Mouse (Mus musculus) myocyte (in vitro differentiated cells): Measurements from ENCODE around the gene Cdk5rap2. TPM values are rescaled to one million over a fixed set of nuclear protein-coding genes. Genes with fewer than 3 reads are reported as not detected.

Source experiments
- H3K27me3 ChIP-seq: one replicate; pipeline ENCODE4 v1.6.1; 2011; ENCODE audit not compliant: control insufficient read depth, insufficient read depth, insufficient read length
- H3K36me3 ChIP-seq: one replicate; pipeline ENCODE4 v1.6.1; 2011; ENCODE audit not compliant: control insufficient read depth, insufficient read depth
- H3K4me2 ChIP-seq: one replicate; pipeline ENCODE4 v1.6.1; 2011; ENCODE audit warnings: low read depth, control low read depth
- H3K4me3 ChIP-seq: one replicate; pipeline ENCODE4 v1.5.1; 2011; ENCODE audit warnings: mild to moderate bottlenecking, control low read depth, moderate library complexity
- H3K79me2 ChIP-seq: one replicate; pipeline ENCODE4 v1.6.1; 2011; ENCODE audit not compliant: control insufficient read depth, insufficient read depth
- H3ac ChIP-seq: one replicate; pipeline ENCODE4 v1.6.1; 2011; ENCODE audit not compliant: control insufficient read depth, insufficient read length
- CEBPB ChIP-seq: IDR thresholded peaks from 2 replicates; pipeline ENCODE4 v1.6.1; 2011; ENCODE audit warnings: mild to moderate bottlenecking, moderate library complexity; ENCODE audit not compliant: poor library complexity, insufficient read depth, severe bottlenecking
- E2F4 ChIP-seq: IDR thresholded peaks from one replicate; pipeline ENCODE4 v1.6.1; 2011; ENCODE audit warnings: mild to moderate bottlenecking, control low read depth, moderate library complexity; ENCODE audit not compliant: insufficient read depth
- MAX ChIP-seq: IDR thresholded peaks from one replicate; pipeline ENCODE4 v1.6.1; 2011; ENCODE audit warnings: low read depth, mild to moderate bottlenecking, control low read depth
- MYOD1 ChIP-seq, 3 experiments: IDR thresholded peaks; one replicate each; pipeline ENCODE4 v1.6.1; 2011; ENCODE audit warnings: control low read depth in 2 of 3, low read depth in 2 of 3, mild to moderate bottlenecking in 2 of 3, moderate library complexity in 1 of 3; ENCODE audit not compliant: insufficient read length in 2 of 3, control insufficient read depth in 1 of 3
- MYOG ChIP-seq, 3 experiments: IDR thresholded peaks; one replicate each; pipeline ENCODE4 v1.6.1; 2011; ENCODE audit warnings: control low read depth in 2 of 3, low read depth in 2 of 3, mild to moderate bottlenecking in 2 of 3; ENCODE audit not compliant: insufficient read length in 2 of 3, control insufficient read depth in 1 of 3, insufficient read depth in 1 of 3
- POLR2A ChIP-seq: IDR thresholded peaks from one replicate; pipeline ENCODE4 v1.6.1; 2011; ENCODE audit warnings: low read depth, mild to moderate bottlenecking, control low read depth, moderate library complexity; ENCODE audit not compliant: insufficient read length
- POLR2AphosphoS2 ChIP-seq: IDR thresholded peaks from one replicate; pipeline ENCODE4 v1.6.1; 2011; ENCODE audit warnings: low read depth, control low read depth; ENCODE audit not compliant: insufficient read length
- REST ChIP-seq: IDR thresholded peaks from one replicate; pipeline ENCODE4 v1.6.1; 2011; ENCODE audit warnings: mild to moderate bottlenecking, control low read depth, moderate library complexity; ENCODE audit not compliant: insufficient read depth, insufficient read length
- SRF ChIP-seq: IDR thresholded peaks from one replicate; pipeline ENCODE4 v1.6.1; 2011; ENCODE audit warnings: low read depth; ENCODE audit not compliant: control insufficient read depth, insufficient read length
- TCF12 ChIP-seq: IDR thresholded peaks from one replicate; pipeline ENCODE4 v1.6.1; 2011; ENCODE audit warnings: mild to moderate bottlenecking, control low read depth; ENCODE audit not compliant: poor library complexity, insufficient read depth, severe bottlenecking
- TCF3 ChIP-seq: IDR thresholded peaks from one replicate; pipeline ENCODE4 v1.6.1; 2011; ENCODE audit warnings: low read depth, control low read depth; ENCODE audit not compliant: insufficient read length
- USF1 ChIP-seq: IDR thresholded peaks from one replicate; pipeline ENCODE4 v1.6.1; 2011; ENCODE audit warnings: low read depth, mild to moderate bottlenecking, control low read depth, moderate library complexity
- polyA plus RNA-seq: library from polyadenylated mRNA; unstranded; fragments of >200 nt; fragmentation: generic; extraction: Trizol; gene quantifications from one replicate; pipeline ENCODE4 v1.2.1, GENCODE M21; 2012; ENCODE audit warnings: missing spikeins

Cdk5rap2 gene
- polyA plus RNA-seq, 1 experiment: 13.8 TPM

DNA sequence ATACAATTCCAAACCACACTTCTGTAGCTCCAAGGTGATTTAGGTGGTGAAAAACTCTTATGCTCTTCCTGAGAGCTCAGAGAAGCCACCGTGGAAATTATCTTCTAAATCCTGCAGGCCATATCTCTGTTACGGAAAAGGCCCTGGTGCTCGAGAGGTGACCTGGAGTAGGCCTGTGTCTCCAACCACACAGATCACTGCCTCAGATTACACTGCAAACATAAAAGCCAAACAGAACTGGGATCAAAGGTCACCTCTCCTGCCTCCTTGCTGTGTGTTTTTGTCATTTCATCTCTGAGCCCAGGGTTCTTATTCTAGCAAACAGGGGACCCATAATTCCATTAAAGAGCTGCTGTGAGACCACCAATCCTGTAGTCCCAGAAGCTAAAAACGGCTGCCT lies 48.9 kb downstream of the Cdk5rap2 start:
- Histone ChIP-seq H3K79me2 (no peaks in the 10 kb centered on the region), H3K36me3 (peaks cover 45% of the 10 kb centered on the region), H3K27me3 (no peaks in the 10 kb centered on the region), H3K4me3 (no peak overlapping the region), H3ac (no peak overlapping the region), H3K4me2 (no peak overlapping the region)
- TF ChIP-seq TCF12: no peak
- no peak for TF ChIP-seq REST
- no peak for TF ChIP-seq POLR2A

DNA sequence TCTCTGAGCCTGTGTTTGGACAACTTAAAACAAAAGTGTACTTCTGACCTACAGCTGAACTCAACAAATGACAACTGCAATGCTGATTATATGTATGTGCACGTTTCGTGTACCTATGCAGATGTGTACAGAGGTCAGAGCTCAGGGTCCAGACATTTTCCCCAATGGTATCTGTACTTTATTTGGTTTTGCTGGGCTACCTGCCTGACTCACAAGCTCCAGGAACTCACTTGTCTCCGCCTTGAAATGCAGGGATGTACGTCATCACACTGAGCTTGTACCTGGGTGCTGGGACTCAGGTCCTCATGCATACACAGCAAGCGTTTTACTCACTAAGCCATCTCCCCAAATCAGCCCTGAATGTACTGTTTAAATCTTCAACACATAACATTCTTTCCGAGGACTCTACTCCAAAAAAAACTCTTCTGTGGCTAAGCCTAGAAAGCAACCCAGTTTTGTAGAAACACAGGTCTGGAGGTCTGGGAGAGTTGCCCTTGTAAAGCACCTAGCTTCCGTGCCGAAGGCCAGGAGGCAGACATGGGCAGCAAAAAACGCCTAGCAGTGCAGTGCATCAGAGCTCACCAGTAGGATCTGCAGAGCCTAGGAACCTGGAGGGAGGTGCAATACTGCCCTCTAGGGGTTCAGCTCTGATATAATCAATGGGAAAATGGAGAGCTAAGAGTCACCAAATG lies 54.4 kb downstream of the Cdk5rap2 start:
- Histone ChIP-seq H3K4me3 (no peak overlapping the region), H3K4me2 (no peak overlapping the region), H3ac (no peak overlapping the region), H3K36me3 (peaks cover 43% of the 10 kb centered on the region), H3K27me3 (no peaks in the 10 kb centered on the region), H3K79me2 (no peaks in the 10 kb centered on the region)
- no peak for TF ChIP-seq MAX
- no peak for TF ChIP-seq MYOD1 (IDR thresholded peaks at IDR 0.05; ENCODE audit: control insufficient read depth in 1 of 3, insufficient read length in 2 of 3, low read depth in 2 of 3)
- TF ChIP-seq REST: no peak
- TF ChIP-seq USF1: no peak
- no peak for TF ChIP-seq CEBPB
- no peak for TF ChIP-seq POLR2AphosphoS2
- TF ChIP-seq MYOG (IDR thresholded peaks at IDR 0.05; ENCODE audit: control insufficient read depth in 1 of 3, insufficient read depth in 1 of 3, insufficient read length in 2 of 3, low read depth in 2 of 3): no peak
- no peak for TF ChIP-seq TCF12
- TF ChIP-seq SRF: no peak
- TF ChIP-seq E2F4: no peak
- TF ChIP-seq POLR2A: no peak
- no peak for TF ChIP-seq TCF3

DNA sequence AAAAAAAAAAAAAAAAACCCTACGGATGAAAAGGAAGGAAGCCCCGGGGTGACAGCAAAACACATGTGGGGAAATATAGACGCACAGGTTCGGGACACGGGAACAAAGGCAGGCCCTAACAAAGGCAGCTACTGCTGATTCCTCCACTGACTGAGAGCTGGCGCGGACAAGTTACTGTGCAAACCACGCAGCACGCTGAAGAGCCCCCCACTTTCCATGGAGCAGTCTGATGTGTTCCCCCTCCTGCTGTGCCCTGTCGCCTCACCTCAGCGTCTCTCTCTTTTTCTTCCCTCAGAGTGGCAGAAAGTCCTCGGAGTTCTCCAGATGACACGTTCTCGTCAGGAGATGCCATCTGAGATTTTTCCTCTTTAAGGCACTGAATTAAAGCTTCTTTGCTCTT lies 55.8 kb downstream of the Cdk5rap2 start:
- TF ChIP-seq E2F4 (no peak), MAX (no peak), MYOG (IDR thresholded peaks at IDR 0.05; ENCODE audit: control insufficient read depth in 1 of 3, insufficient read depth in 1 of 3, insufficient read length in 2 of 3, low read depth in 2 of 3) (no peak), CEBPB (no peak), POLR2A (no peak), USF1 (no peak), TCF12 (no peak), SRF (no peak), POLR2AphosphoS2 (no peak), REST (no peak), MYOD1 (IDR thresholded peaks at IDR 0.05; ENCODE audit: control insufficient read depth in 1 of 3, insufficient read length in 2 of 3, low read depth in 2 of 3) (no peak), TCF3 (no peak)
- H3K36me3 ChIP-seq: peaks cover 38% of the 10 kb centered on the region
- H3K27me3 ChIP-seq: no peaks in the 10 kb centered on the region
- H3ac ChIP-seq: no peak overlapping the region
- no peak overlapping the region for H3K4me2 ChIP-seq
- no peak overlapping the region for H3K4me3 ChIP-seq
- H3K79me2 ChIP-seq: no peaks in the 10 kb centered on the region

DNA sequence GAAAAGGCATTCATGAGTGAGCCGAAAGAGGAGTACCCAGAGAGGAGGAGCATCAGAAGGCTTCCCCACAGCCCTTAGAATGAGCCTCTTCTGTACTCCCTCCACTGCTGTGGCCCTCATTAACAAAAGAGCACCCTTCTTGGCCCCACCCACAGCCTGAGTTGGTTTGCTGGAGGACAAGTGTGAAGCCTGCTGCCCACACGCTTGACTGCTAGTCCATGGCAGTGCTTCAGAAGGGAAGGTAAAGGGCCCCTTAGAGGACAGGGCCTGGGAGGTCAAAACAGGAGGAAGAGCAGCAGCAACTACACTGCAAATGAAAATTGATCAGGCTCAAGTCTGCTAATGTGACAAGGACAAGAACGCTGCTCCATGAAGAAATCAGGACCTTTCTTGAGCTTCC lies 56.6 kb downstream of the Cdk5rap2 start:
- H3K36me3 ChIP-seq: peaks cover 33% of the 10 kb centered on the region
- H3ac ChIP-seq: no peak overlapping the region
- no peak overlapping the region for H3K4me2 ChIP-seq
- H3K4me3 ChIP-seq: no peak overlapping the region
- H3K79me2 ChIP-seq: no peaks in the 10 kb centered on the region
- no peak for TF ChIP-seq POLR2A
- no peak for TF ChIP-seq CEBPB
- TF ChIP-seq SRF: no peak
- no peak for TF ChIP-seq TCF12
- no peak for TF ChIP-seq MAX
- TF ChIP-seq TCF3: no peak
- TF ChIP-seq E2F4: no peak
- TF ChIP-seq USF1: no peak
- no peak for TF ChIP-seq POLR2AphosphoS2
- no peaks in the 10 kb centered on the region for H3K27me3 ChIP-seq

DNA sequence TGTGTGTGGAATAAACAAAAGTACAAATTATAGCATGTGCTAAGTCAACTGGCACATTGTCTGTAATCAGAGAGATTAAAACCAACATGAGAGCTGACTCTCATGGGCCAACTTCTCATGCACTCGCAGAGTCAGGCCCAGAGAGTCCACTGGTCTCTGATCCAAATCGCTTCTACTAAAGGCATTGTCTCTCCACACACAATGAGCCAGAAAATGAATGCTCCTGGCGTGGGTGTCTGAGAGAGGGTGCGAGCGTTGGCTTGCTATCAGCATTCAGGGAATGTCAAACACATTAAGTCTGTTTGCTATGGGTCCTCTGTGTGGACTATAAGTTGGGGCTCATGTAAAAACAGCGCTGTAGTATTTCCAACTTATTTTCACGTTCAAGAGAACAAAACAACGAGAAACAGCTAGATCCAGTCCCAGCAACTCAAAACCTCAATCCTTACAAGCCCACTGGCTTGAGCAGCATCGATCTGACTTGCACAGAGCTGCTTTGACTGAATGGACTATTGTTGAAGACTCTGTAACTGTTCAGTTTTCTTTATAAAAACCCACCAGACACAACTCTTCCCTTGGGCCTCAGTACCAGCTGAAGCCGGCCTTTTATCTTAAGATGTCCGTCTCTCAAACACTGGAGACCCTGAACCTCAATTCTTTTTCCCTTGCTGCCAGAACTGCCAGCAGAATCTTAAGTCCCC lies 74.6 kb downstream of the Cdk5rap2 start:
- Histone ChIP-seq H3K36me3 (peaks cover 5% of the 10 kb centered on the region), H3K4me3 (no peak overlapping the region), H3ac (no peak overlapping the region), H3K27me3 (no peaks in the 10 kb centered on the region), H3K4me2 (no peak overlapping the region), H3K79me2 (no peaks in the 10 kb centered on the region)
- no peak for TF ChIP-seq TCF3
- no peak for TF ChIP-seq E2F4
